Mouse (Mus musculus) brain, adult 10 weeks (tissue): ENCODE data around the gene Gm42674. TPM values are rescaled to one million over a fixed set of nuclear protein-coding genes. Genes with fewer than 3 reads are reported as not detected.

ENCODE experiments used
- polyA plus RNA-seq: library from polyadenylated mRNA; stranded (reverse); fragments of 350-450 nt; fragmentation: Illumina TruSeq; extraction: RNeasy Lipid Tissue Mini Kit (QIAGEN cat#74804); gene quantifications from one replicate; pipeline ENCODE4 v1.2.3, GENCODE M21; 2015; ENCODE audit warnings: low read depth, low replicate concordance

Gm42674 gene
- not detected for polyA plus RNA-seq

DNA sequence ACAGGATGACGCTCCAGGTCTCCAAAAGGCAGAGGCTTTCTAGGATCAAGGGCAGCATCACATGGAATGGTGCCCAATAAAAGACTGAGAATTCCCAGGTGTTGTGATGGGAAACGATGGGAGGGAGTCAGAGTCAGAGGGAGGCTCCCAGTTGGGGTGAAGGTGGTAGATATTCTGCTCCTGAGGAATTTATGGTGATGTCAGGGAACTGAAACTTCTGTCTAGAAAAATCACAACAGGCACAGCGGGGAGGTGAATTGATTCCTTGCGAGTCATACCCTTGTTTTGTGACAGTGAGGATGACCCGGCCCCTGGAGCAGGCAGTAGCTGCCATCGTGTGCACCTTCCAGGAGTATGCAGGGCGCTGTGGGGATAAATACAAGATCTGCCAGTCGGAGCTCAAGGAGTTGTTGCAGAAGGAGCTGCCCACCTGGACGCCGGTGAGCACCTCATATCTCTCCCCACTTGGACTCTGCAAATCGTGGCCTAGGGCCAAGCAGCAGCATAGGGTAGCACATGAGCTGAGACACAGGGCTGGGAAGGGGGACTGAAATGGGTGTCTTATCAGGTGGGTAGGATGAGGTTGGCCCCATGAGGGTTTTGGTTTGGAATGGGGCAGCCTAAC is at the start of gene Gm42674:
Gm42674 (plus strand) TSS at position 419 of the 625 bp plus-strand sequence.

DNA sequence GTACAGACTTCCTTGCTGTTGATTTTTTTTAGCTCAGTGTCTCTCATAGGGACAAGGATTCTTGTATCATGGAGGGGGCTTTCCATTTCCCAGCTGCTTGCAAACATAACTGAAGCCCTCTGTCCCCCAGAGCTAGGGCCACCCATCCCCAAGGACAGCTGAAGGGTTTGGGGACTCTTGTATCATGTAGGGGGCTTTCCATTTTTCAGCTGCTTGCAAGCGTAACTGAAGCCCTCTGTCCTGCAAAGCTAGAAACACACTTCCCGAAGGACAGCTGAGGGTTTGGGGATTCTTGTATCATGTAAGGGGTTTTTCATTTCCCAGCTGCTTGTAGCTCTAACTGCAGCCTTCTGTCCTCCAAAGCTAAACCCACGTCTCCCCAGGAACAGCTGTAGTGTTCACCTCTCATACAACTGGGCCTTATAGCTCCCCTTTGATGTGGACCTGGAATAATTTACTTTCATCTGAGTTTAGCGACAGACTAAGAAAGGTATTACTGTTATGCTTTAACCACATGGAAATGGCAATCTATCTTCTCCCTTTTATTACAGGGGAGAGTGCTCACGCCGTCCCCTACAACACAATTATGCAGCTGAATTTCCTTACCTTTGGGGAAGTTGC is 41.6 kb upstream of the Gm42674 start, which contains the start of gene S100a3:
S100a3 (plus strand) TSS at position 571 of the 621 bp plus-strand sequence.

DNA sequence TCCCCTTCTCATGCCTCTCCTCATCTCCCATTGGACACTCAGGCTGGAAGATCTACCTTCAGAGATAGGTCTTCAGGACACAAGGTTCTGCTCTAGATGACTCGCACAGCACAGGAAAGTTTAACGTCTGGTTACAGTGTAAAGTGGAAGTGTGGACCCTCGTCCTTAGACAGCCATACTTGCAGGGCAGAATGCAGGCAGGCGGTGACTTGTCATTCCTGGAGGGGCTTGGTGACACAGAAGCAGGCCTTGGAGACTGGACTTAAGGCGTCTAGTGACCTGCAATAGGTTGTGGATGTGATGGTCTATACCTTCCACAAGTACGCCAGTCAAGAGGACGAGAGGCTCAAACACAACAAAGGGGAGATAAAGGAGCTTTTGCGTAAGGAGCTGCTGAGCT is 11.8 kb upstream of the Gm42674 start, which contains the start of gene S100a2:
S100a2 (plus strand) TSS at position 301 of the 400 bp plus-strand sequence.

DNA sequence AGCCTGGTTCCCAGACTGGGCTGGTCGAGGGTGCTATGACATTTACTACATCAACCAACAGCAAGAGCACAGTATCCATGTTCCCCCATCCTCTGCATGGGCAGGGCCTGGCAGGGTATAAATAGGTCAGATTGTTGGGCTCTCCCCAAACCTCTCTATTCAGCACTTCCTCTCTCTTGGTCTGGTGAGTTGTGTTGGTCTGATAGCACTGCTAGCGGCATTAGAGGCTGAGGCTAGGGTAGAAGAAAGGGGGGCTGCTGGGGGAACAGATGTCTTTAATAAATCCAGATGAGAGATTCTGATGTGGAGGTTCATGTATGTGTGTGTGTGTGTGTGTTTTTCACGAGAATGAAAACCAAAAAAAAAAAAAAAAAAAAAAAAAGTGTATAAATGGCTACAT is 1.9 kb downstream of the Gm42674 start, which contains the start of gene S100a4:
S100a4 (plus strand) TSS at position 149 of the 400 bp plus-strand sequence.

DNA sequence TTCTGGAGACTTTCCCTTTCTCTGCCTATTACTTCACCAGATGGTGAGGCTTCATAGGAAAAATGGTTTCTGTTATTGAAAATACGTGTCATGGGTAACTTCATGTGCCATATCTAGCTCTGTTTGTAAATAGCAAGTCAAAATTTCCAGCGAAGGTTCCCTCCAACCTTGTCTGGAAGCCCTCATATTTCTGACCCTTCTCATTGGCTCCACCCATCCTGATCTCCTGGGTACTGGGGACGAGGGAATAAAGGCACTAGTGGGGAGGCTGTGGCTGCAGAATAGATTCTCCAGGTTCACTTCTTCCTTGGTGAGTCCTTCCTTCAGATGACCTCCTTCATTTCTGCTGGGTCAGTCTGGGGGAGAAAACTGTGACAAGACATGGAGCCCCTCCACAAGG is 6.5 kb downstream of the Gm42674 start, which contains the start of gene S100a5:
S100a5 (plus strand) TSS at position 301 of the 400 bp plus-strand sequence.

DNA sequence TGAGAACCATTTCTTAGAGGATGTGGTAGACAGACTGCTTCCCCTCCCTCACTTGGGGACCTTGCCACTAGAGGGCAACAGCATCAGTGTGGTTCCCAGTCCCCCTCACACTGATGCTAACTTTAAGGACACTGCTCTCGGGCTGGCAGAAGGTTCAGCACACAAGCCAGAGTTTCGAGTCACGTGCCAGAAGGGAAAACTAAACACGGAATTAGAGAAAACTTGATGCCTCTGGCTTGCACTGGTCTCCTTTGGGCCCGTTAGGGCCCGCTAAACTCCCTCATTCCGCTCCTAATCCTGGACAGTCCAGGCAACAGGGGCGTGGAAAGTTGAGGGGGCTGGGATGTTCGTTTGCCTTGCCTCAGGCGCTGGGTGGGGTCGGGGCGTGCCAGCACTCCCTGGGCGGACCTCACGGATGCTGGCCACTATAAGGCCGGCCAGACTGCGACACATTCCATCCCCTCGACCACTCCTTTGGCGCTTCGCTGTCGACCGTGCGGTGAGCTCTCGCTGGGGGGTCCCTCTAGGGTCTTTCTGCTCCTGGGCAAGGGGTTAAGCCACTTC is 11.1 kb downstream of the Gm42674 start, which contains the start of gene S100a6:
S100a6 (plus strand) TSS at position 155 of the 564 bp plus-strand sequence.

DNA sequence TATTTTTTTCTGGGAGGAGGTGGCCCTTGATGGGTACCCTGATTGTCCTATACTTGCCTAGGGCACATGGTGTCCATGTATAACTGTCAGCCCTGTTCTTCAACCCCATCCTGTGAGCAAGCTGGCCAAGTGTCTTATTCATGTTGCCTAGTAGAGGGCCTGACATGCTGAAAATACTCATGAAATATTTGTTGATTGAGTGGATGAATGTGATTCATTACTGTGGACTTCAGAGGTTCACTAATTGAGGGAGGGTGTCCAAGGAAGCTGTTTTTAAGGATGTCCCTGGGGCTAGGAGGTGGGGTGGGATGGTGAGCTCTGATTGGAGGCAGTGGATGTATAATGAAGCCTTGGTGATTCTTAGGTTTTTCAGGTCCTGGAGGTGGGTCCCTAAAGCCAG is 52.0 kb downstream of the Gm42674 start, which contains the start of gene S100a7a:
S100a7a (plus strand) TSS at position 301 of the 400 bp plus-strand sequence.

Other genes with a start within 250 kb of the Gm42674 start
- 5.1 TPM for gene Slc27a3, start 212.0 kb upstream of the Gm42674 start, polyA plus RNA-seq
- gene Ints3, start 168.3 kb upstream of the Gm42674 start, polyA plus RNA-seq = 40.2 TPM
- 2.9 TPM for gene Npr1, start 136.0 kb upstream of the Gm42674 start, polyA plus RNA-seq
- gene Ilf2, start 125.8 kb upstream of the Gm42674 start, polyA plus RNA-seq = 126 TPM
- gene Snapin, start 110.9 kb upstream of the Gm42674 start, polyA plus RNA-seq = 69.1 TPM
- 185 TPM for gene Chtop, start 92.4 kb upstream of the Gm42674 start, polyA plus RNA-seq
- gene S100a1, start 87.5 kb upstream of the Gm42674 start, polyA plus RNA-seq = 248 TPM
- gene S100a13, start 87.5 kb upstream of the Gm42674 start, polyA plus RNA-seq = 69.5 TPM
- gene S100a14, start 75.0 kb upstream of the Gm42674 start, polyA plus RNA-seq = not detected
- 176 TPM for gene S100a16, start 64.7 kb upstream of the Gm42674 start, polyA plus RNA-seq
- gene S100a3, start 41.3 kb upstream of the Gm42674 start, polyA plus RNA-seq = 2.3 TPM
- not detected for gene S100a2, start 11.7 kb upstream of the Gm42674 start, polyA plus RNA-seq
- 12.5 TPM for gene S100a4, start 1.9 kb downstream of the Gm42674 start, polyA plus RNA-seq
- not detected for gene S100a5, start 6.6 kb downstream of the Gm42674 start, polyA plus RNA-seq
- gene S100a6, start 11.0 kb downstream of the Gm42674 start, polyA plus RNA-seq = 43.2 TPM
- gene S100a7a, start 52.1 kb downstream of the Gm42674 start, polyA plus RNA-seq = not detected
- 4.9 TPM for gene S100a8, start 67.1 kb downstream of the Gm42674 start, polyA plus RNA-seq
- 7.0 TPM for gene S100a9, start 93.8 kb downstream of the Gm42674 start, polyA plus RNA-seq
- gene Pglyrp4, start 125.0 kb downstream of the Gm42674 start, polyA plus RNA-seq = not detected
- not detected for gene Gm5849, start 176.0 kb downstream of the Gm42674 start, polyA plus RNA-seq